Mouse (Mus musculus): ENCODE measurements around the gene Tvp23b.

Tvp23b gene

GRCm38 (mm10) chr11:62883407-62883806 is 4.2 kb downstream of the Tvp23b start:
- in situ Hi-C loops (cut with MboI; ENCODE audit: low pct_unique_long_range_greater_than_20kb in 1 of 2, low sequenced_read_pairs in 2 of 2, unreplicated experiment in 1 of 2) = no loop called here

GRCm38 (mm10) chr11:62885323-62885722 is 6.1 kb downstream of the Tvp23b start:
- in situ Hi-C loops (cut with MboI; ENCODE audit: low pct_unique_long_range_greater_than_20kb in 1 of 2, low sequenced_read_pairs in 2 of 2, unreplicated experiment in 1 of 2) = no loop called here

GRCm38 (mm10) chr11:62890796-62891195 is 11.5 kb downstream of the Tvp23b start:
- in situ Hi-C loops (cut with MboI; ENCODE audit: low pct_unique_long_range_greater_than_20kb in 1 of 2, low sequenced_read_pairs in 2 of 2, unreplicated experiment in 1 of 2) = loop anchor here in 1 of 2 experiments (10.0 kb wide), 1 partner anchor 136 kb away; the partner anchor contains the start of gene Gm10428

DNA sequence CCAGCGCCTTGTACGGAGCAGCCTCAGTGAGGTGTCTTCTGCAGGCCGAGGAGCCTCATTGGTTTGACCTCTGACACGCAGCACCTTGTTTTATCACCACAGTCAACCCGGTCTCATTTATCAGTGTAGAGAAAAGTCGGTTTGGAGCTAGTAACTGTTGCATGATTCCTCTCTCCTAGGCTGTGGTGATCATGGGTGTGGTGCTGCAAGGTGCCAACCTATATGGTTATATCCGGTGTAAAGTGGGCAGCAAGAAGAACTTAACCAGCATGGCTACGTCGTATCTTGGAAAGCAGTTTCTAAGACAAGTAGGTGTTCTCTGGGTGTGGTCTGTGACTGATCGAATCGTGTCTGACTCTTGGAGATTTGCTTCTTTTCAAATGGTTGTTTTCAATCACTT is 12.5 kb downstream of the Tvp23b start:
- in situ Hi-C loops (cut with MboI; ENCODE audit: low pct_unique_long_range_greater_than_20kb in 1 of 2, low sequenced_read_pairs in 2 of 2, unreplicated experiment in 1 of 2) = loop anchor here in 1 of 2 experiments (10.0 kb wide), 1 partner anchor 137 kb away; the partner anchor contains the start of gene Gm10428

- in situ Hi-C loops (cut with MboI; ENCODE audit: low pct_unique_long_range_greater_than_20kb in 1 of 2, low sequenced_read_pairs in 2 of 2, unreplicated experiment in 1 of 2) = no loop called here
These were observed 22.6 kb downstream of the Tvp23b start for GRCm38 (mm10) chr11:62901699-62902323.

- in situ Hi-C loops (cut with MboI; ENCODE audit: low pct_unique_long_range_greater_than_20kb in 1 of 2, low sequenced_read_pairs in 2 of 2, unreplicated experiment in 1 of 2) = no loop called here
These were observed 24.7 kb downstream of the Tvp23b start for GRCm38 (mm10) chr11:62903871-62904495.

GRCm38 (mm10) chr11:62909720-62910306 is 30.6 kb downstream of the Tvp23b start:
- in situ Hi-C loops (cut with MboI; ENCODE audit: low pct_unique_long_range_greater_than_20kb in 1 of 2, low sequenced_read_pairs in 2 of 2, unreplicated experiment in 1 of 2) = no loop called here

- in situ Hi-C loops (cut with MboI; ENCODE audit: low pct_unique_long_range_greater_than_20kb in 1 of 2, low sequenced_read_pairs in 2 of 2, unreplicated experiment in 1 of 2) = no loop called here
These were observed 32.1 kb downstream of the Tvp23b start for GRCm38 (mm10) chr11:62911362-62911761.

DNA sequence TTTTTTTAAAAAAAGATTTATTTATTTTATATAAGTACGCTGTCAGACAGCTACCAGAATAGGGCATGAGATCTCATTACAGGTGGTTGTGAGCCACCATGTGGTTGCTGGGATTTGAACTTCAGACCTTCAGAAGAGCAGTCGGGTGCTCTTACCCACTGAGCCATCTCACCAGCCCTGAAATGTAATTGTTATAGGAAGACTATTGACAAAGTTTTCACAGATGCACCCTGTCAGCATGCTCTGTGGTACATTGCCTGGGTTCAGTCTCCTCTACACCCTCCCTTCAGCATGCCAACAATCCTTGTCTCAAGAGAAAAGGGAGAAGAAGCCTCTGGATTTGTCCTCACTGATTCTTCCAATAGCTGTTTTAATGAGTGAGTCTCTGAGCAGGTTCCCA is 33.9 kb downstream of the Tvp23b start:
- in situ Hi-C loops (cut with MboI; ENCODE audit: low pct_unique_long_range_greater_than_20kb in 1 of 2, low sequenced_read_pairs in 2 of 2, unreplicated experiment in 1 of 2) = no loop called here

DNA sequence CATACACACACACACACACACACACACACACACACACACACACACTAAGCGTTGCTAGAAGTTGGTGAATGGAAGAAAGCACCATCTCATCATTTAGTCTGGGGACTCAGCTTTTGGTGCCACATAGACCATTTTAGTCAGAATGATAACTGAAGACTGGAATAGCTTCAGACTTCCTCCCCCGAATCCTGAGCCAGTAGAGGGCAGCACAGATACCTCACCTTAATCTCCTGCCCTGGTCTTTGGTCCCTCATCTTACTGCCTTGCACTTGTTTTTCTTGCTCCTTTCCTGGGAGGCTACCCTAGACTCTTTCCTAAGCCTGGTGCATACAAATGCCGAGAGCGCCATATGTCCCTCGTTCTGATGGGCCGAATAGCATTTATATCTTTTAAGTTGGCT is 35.3 kb downstream of the Tvp23b start:
- in situ Hi-C loops (cut with MboI; ENCODE audit: low pct_unique_long_range_greater_than_20kb in 1 of 2, low sequenced_read_pairs in 2 of 2, unreplicated experiment in 1 of 2) = no loop called here

DNA sequence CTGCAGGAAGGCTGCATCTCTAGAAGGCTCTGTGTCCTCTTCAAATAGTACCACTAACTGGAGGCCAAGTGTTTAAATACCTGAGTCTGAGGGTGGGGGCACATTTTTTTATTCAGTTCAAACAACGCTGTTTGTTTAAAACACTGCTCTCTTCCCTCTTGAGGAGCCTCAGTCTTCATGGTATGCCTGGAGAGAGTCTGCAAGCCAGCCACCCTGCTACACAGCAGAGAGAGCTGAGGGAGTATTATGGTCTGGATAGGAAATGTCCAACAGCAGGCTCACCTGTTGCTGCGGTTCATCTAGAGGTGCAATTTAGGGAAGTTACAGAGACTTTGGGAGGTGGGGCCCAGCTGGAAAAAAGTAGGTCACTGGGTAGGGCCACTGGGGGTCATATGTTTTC is 36.2 kb downstream of the Tvp23b start:
- in situ Hi-C loops (cut with MboI; ENCODE audit: low pct_unique_long_range_greater_than_20kb in 1 of 2, low sequenced_read_pairs in 2 of 2, unreplicated experiment in 1 of 2) = loop anchor here in 1 of 2 experiments (5.0 kb wide), 1 partner anchor 158 kb away; no protein-coding TSS in a partner anchor

DNA sequence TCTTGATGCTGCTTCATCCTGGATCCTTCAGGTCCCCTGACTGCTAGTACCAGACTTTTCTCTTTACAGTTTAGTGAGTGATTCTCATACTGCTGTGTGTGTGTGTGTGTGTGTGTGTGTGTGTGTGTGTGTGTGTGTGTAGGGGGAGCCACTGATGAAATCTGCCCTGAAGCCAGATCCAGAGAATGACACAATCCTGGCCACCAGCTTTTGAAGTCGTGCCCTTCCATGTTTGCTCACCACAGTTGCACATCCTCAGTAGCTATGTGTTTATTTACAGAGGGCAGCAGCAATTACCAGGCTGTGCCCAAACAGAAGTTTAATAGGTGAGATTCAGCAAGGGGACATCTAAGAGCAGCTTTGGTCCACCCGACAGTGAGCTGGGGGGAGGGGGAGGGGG is 37.5 kb downstream of the Tvp23b start:
- in situ Hi-C loops (cut with MboI; ENCODE audit: low pct_unique_long_range_greater_than_20kb in 1 of 2, low sequenced_read_pairs in 2 of 2, unreplicated experiment in 1 of 2) = loop anchor here in 1 of 2 experiments (5.0 kb wide), 1 partner anchor 159 kb away; no protein-coding TSS in a partner anchor

DNA sequence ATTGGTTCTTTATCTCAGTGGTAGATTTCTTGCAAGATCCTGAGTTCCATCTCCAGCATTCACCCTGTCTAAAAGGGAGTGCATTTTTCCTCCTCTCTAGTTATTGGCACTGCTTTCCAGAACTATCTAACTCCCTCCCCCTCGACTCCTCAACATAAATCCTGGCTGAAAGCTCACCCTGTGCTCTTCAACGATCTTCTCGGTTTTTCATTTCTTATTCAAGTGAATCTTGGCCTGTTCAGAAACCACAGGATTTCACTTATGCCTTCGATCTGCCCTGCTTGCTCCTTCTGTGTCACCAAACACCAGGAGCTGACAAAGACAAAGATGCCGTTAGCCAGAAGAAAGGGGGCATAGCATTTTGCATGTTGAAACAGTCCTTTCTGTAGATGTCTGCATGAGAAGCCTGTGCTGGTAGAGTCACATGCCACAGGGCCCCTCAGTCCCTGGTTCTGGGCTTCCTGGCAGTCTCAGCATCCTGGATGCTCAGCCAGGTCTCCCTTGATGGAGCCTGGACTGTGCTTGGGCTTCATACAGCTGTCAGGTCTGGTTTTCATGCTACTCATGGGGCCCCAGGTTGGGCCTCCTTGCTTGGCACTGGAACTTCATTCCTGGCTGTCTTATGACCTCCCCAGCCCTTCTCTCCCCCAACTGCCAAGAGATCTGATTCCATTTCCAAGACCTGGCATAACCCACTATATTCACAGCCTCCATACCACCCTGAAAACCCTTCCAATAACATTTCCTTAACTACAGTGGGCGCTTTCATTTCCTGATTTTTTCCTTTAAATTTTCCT is 40.9 kb downstream of the Tvp23b start:
- in situ Hi-C loops (cut with MboI; ENCODE audit: low pct_unique_long_range_greater_than_20kb in 1 of 2, low sequenced_read_pairs in 2 of 2, unreplicated experiment in 1 of 2) = loop anchor here in 1 of 2 experiments (5.0 kb wide), 1 partner anchor 163 kb away; no protein-coding TSS in a partner anchor

DNA sequence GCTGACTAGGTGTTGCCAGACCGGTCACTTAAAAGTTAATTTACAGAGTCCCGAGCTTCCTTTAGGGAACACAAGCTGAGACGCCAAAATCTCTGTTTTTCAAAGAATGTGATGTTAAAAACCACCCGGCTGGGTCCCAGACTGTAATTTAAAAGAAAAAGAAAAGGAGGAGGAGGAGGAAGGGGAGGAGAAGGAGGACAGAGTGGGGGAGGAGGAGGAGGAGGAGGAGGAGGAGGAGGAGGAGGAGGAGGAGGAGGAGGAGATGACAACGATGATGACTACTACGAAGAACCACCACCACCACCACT is 41.4 kb downstream of the Tvp23b start:
- in situ Hi-C loops (cut with MboI; ENCODE audit: low pct_unique_long_range_greater_than_20kb in 1 of 2, low sequenced_read_pairs in 2 of 2, unreplicated experiment in 1 of 2) = no loop called here

DNA sequence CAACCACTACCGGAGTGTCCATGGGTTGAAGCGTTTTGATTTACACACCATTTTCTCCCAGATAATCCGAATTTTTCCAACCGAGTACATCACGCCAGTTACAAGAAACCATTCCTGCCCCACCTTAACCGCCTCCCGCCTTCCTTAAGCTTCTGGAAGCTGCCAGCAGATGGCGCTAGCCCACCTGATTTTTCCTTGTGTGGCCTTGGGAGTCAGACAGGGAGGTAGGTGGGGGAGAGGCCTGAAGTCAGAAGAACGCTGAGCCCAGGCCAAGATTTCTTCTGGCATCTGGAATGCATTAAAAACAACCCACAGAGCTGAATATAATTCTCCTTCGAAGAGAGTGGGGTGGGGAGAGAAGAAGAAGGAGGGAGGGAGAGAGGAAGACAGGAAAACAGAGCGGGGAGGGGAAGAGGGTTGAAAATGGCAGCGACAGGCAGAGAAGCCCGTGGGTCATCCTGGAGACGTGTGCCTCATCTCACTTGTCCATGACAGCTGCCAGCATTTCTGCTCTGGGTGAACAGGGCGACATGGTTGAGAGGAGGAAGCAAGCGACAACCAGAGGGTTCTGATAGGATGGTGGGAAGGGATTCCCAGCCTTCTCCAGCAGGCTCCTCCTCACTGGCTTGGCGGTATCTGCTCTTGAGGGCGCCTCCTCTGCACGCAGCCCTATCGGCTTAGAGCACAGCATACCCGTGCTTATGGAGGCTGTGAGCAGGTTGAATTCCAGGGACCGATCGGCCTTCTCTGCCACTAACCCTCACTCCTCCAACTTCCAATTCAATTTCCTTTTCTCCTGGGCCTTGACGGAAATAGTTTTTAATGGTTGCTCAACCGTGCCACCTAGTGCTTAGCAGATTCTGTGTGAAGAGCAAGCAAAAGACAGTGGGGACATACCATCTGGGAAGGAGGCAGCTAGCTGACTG is 42.1 kb downstream of the Tvp23b start:
- in situ Hi-C loops (cut with MboI; ENCODE audit: low pct_unique_long_range_greater_than_20kb in 1 of 2, low sequenced_read_pairs in 2 of 2, unreplicated experiment in 1 of 2) = no loop called here

DNA sequence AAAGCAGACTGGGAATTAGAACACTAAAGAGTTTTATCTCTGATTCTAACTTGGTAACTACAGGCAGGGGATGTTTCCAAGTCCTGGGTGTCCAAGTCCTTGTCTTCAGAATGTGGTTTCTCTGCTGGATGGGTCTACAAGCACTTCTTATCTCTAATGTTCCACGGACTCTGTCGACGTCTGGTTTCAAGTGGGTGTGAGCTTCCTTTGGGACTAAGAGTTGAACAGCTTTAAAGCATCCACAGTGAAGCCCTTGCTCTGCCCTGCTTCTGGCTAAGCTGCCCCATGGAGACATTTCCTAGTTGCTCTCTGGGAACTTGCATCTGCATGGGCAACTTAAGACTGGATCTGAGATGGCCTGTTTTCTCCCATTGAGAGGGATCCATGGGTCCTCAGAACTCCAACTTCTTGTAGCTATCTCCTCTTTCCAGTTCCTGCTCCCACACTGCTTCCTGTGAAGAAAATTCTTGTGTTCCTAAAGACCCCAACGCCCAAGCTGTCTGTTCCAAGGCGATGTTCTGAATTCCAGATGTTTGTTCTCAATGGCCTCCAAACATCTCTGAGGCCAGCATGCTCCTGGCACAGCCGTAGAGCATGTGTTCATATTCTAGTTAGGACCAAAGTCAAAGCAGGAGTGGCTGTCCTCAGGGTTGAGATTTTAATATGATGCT is 45.0 kb downstream of the Tvp23b start:
- in situ Hi-C loops (cut with MboI; ENCODE audit: low pct_unique_long_range_greater_than_20kb in 1 of 2, low sequenced_read_pairs in 2 of 2, unreplicated experiment in 1 of 2) = no loop called here

GRCm38 (mm10) chr11:62929799-62930198 is 50.5 kb downstream of the Tvp23b start:
- in situ Hi-C loops (cut with MboI; ENCODE audit: low pct_unique_long_range_greater_than_20kb in 1 of 2, low sequenced_read_pairs in 2 of 2, unreplicated experiment in 1 of 2) = loop anchor here in 1 of 2 experiments (10.0 kb wide), 1 partner anchor 215 kb away; no protein-coding TSS in a partner anchor

All from mouse embryonic stem cell (cell line).